Mouse (Mus musculus) cerebellum, postnatal 25 days (tissue): Measurements from ENCODE around the gene Gm4027.
"Not testable (repeated sequence)": the region's sequence is repeated elsewhere in the genome, so short reads cannot be mapped to it uniquely, and the experiment has no call there.

Experiments
- DNase-seq, 2 experiments: peaks; one replicate each; pipeline ENCODE4 v3.0.0; 2021; ENCODE audit warnings: mixed read lengths in 2 of 2

Gene Gm4027

DNA sequence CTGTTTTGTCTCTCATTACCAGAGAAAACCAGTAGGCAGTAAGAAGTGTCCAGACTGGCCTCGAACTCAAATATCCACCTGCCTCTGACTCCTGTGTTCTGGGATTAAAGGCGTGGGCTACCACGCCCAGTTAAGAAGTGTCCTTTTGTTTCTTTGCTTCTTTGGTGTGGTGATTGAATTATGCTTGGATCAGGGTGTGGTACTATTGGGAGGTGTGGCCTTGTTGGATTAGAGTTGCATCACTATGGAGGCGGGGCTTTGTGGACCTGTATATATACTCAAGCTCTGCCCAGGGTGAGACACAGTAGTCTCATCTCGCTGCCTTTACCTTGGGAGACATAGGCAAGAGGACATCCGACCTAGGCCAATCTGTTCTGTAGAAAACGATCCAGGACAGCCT is at the start of gene Gm4027:
Gene Gm4027 (plus strand): TSS at position 301 of the 400 bp plus-strand sequence.
- not testable (repeated sequence) for DNase-seq

DNA sequence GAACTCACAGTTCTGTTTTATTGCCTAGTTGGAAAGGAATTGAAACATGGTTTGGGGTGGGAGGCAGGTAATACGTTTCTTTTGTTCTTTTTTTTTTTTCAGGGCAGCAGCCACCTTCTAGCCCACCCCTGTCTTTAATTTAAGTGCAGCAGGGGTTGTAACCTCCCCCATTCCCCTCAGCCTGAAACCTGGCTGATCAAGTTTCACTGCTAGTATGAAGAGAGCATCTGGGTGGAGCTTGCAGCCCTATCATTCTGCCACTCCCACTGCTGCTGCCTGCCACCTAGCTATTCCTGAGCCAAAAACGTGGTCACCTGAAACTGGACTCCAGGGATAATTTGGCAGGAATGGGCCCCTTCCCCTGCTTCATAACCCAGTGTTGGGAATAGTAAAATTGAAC is 17.3 kb upstream of the Gm4027 start:
- not testable (repeated sequence) for DNase-seq

DNA sequence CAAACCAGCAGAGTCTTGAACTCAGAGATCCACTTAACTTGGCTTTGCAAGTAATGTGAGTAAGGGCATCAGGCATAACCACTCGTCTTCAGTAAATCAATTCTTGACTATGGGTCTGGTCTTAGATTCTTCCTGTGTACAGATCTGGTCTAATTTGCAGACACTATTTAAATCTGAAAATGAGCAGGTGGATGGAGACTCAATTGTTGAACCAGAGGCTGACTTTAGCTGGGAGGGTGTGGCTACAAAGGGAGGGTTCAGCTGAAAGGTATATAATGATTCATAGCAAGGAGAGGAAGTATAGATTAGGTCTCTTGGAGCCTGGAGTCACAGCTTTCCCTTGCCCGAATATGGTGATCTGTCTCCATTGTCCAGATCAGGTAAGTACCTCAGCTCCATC is 16.3 kb upstream of the Gm4027 start, which contains the start of gene Oog1:
Gene Oog1 (plus strand): TSS at position 301 of the 400 bp plus-strand sequence.
- not testable (repeated sequence) for DNase-seq

DNA sequence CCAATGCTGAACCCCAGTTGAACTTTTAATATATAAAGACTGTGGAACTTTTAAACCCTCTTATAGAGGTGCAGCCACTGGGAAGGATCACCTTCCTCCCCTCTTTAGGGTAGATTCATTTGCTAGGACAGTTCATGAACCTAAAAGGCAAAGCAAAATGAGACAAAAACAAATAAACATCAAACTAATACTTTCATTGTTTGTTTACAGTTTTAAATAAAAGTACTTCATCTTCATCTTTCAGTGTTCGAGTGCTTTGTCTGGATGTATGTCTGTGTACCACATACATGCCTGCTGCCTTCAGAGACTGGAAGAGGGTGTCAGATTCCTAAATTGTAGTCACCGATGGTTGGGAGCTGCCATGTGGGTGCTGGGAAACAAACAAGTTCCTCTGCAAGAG is 25.9 kb downstream of the Gm4027 start, which contains the start of gene Gm16381:
Gene Gm16381 (minus strand): TSS at position 101 of the 400 bp plus-strand sequence.
- DNase-seq, result not testable (repeated sequence)

DNA sequence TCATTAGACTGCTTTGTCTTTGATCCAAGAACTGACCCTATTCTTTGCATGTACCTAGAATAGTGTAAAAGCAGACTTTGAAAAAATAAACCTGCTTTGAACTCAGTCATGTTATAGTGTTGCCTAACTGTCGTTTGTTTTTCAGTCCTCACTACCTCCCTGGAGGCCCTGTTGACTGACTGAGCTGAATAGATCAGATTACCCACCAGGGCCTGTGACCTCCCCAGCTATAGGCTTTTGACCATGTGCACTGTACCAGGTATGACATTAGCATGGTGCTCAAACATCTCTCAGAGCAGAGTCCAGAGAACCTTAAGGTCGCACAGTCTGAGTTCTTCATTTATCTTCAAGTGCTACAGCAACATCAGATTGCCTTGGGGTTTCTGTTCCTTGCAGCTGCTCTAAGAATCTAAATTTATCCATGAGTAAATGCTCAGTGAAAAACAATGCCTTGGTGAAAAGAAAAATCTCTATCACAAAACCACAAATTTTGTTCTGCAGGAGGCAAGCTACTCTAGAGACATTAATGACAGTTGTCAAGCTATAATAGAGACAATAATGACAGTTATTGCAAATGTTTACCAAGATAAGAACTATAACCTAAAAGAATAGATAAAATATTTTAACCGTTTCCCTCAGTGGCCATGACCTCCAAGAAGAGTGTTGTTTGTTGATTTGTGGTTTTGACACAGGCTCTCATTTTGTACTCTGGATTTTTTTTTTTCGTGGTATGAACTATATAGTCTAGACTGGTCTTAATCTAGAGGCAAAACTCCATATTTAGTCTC is 34.4 kb downstream of the Gm4027 start:
- not testable (repeated sequence) for DNase-seq
